Mouse (Mus musculus): ENCODE measurements around the gene Specc1. TPM values are rescaled to one million over a fixed set of nuclear protein-coding genes. Genes with fewer than 3 reads are reported as not detected.

The Specc1 gene
- polyA plus RNA-seq, 1 experiment from 2014 or later = 15.0 TPM

- no peak overlapping the region for H3K4me3 ChIP-seq (ENCODE audit: low read depth, low read length)
Measured at GRCm38 (mm10) chr11:62015071-62015654, 58.6 kb downstream of the Specc1 start.

GRCm38 (mm10) chr11:62016985-62017384 is 60.4 kb downstream of the Specc1 start:
- Histone ChIP-seq H3K9me3 (ENCODE audit: control insufficient read depth, low read length) (no peaks in the 10 kb centered on the region), H3K27ac (ENCODE audit: low read depth, low read length) (no peak overlapping the region), H3K9ac (replicated peaks; ENCODE audit: low read depth, low read length) (no peak overlapping the region), H3K4me1 (ENCODE audit: control insufficient read depth, insufficient read depth, low read length) (no peaks in the 10 kb centered on the region), H3K4me3 (ENCODE audit: low read depth, low read length) (no peak overlapping the region), H3K4me2 (ENCODE audit: low read depth, low read length) (no peak overlapping the region), H3K36me3 (ENCODE audit: control insufficient read depth, insufficient read depth, low read length) (no peaks in the 10 kb centered on the region), H3K27me3 (ENCODE audit: control insufficient read depth, insufficient read depth, low read length) (no peaks in the 10 kb centered on the region)
- ATAC-seq (ENCODE audit: low read depth) = no peak
- 77% methylated on average over 2 of the region's 2 CpGs for WGBS

More at GRCm38 (mm10) chr11:62015071-62015654, 58.6 kb downstream of the Specc1 start:
- no peaks in the 10 kb centered on the region for H3K4me1 ChIP-seq (ENCODE audit: control insufficient read depth, insufficient read depth, low read length)
- no peaks in the 10 kb centered on the region for H3K27me3 ChIP-seq (ENCODE audit: control insufficient read depth, insufficient read depth, low read length)
- WGBS = 36% methylated on average over 13 of the region's 13 CpGs
- no peak overlapping the region for H3K27ac ChIP-seq (ENCODE audit: low read depth, low read length)
- no peak overlapping the region for H3K9ac ChIP-seq (replicated peaks; ENCODE audit: low read depth, low read length)
- H3K36me3 ChIP-seq (ENCODE audit: control insufficient read depth, insufficient read depth, low read length) = no peaks in the 10 kb centered on the region
- H3K4me2 ChIP-seq (ENCODE audit: low read depth, low read length) = no peak overlapping the region
- no peak for ATAC-seq (ENCODE audit: low read depth)
- H3K9me3 ChIP-seq (ENCODE audit: control insufficient read depth, low read length) = no peaks in the 10 kb centered on the region

- Histone ChIP-seq H3K4me1 (ENCODE audit: control insufficient read depth, insufficient read depth, low read length) (no peaks in the 10 kb centered on the region), H3K27me3 (ENCODE audit: control insufficient read depth, insufficient read depth, low read length) (no peaks in the 10 kb centered on the region), H3K4me2 (ENCODE audit: low read depth, low read length) (no peak overlapping the region), H3K4me3 (ENCODE audit: low read depth, low read length) (no peak overlapping the region), H3K36me3 (ENCODE audit: control insufficient read depth, insufficient read depth, low read length) (no peaks in the 10 kb centered on the region), H3K9ac (replicated peaks; ENCODE audit: low read depth, low read length) (no peak overlapping the region), H3K9me3 (ENCODE audit: control insufficient read depth, low read length) (no peaks in the 10 kb centered on the region), H3K27ac (ENCODE audit: low read depth, low read length) (no peak overlapping the region)
- no peak for ATAC-seq (ENCODE audit: low read depth)
- 81% methylated on average over 10 of the region's 10 CpGs for WGBS
Measured at GRCm38 (mm10) chr11:62018315-62019205, 62.0 kb downstream of the Specc1 start.

- no peaks in the 10 kb centered on the region for H3K36me3 ChIP-seq (ENCODE audit: control insufficient read depth, insufficient read depth, low read length)
- ATAC-seq (ENCODE audit: low read depth) = no peak
- H3K9me3 ChIP-seq (ENCODE audit: control insufficient read depth, low read length) = no peaks in the 10 kb centered on the region
- H3K27me3 ChIP-seq (ENCODE audit: control insufficient read depth, insufficient read depth, low read length) = no peaks in the 10 kb centered on the region
- WGBS = 69% methylated on average over 3 of the region's 3 CpGs
- H3K4me3 ChIP-seq (ENCODE audit: low read depth, low read length) = no peak overlapping the region
- H3K9ac ChIP-seq (replicated peaks; ENCODE audit: low read depth, low read length) = no peak overlapping the region
- H3K27ac ChIP-seq (ENCODE audit: low read depth, low read length) = no peak overlapping the region
- no peaks in the 10 kb centered on the region for H3K4me1 ChIP-seq (ENCODE audit: control insufficient read depth, insufficient read depth, low read length)
- no peak overlapping the region for H3K4me2 ChIP-seq (ENCODE audit: low read depth, low read length)
Measured at GRCm38 (mm10) chr11:62019857-62020256, 63.3 kb downstream of the Specc1 start.

- no peak for ATAC-seq (ENCODE audit: low read depth)
- H3K4me1 ChIP-seq (ENCODE audit: control insufficient read depth, insufficient read depth, low read length) = no peaks in the 10 kb centered on the region
- no peak overlapping the region for H3K4me2 ChIP-seq (ENCODE audit: low read depth, low read length)
- no peaks in the 10 kb centered on the region for H3K9me3 ChIP-seq (ENCODE audit: control insufficient read depth, low read length)
- no peak overlapping the region for H3K4me3 ChIP-seq (ENCODE audit: low read depth, low read length)
- 100% methylated on average over 1 of the region's 1 CpGs for WGBS
- H3K27ac ChIP-seq (ENCODE audit: low read depth, low read length) = no peak overlapping the region
- no peaks in the 10 kb centered on the region for H3K36me3 ChIP-seq (ENCODE audit: control insufficient read depth, insufficient read depth, low read length)
- H3K27me3 ChIP-seq (ENCODE audit: control insufficient read depth, insufficient read depth, low read length) = no peaks in the 10 kb centered on the region
- no peak overlapping the region for H3K9ac ChIP-seq (replicated peaks; ENCODE audit: low read depth, low read length)
Measured at GRCm38 (mm10) chr11:62020898-62021297, 64.3 kb downstream of the Specc1 start.

GRCm38 (mm10) chr11:62022105-62022504 is 65.5 kb downstream of the Specc1 start:
- ATAC-seq (ENCODE audit: low read depth) = no peak
- no peaks in the 10 kb centered on the region for H3K36me3 ChIP-seq (ENCODE audit: control insufficient read depth, insufficient read depth, low read length)
- no peak overlapping the region for H3K4me2 ChIP-seq (ENCODE audit: low read depth, low read length)
- H3K27me3 ChIP-seq (ENCODE audit: control insufficient read depth, insufficient read depth, low read length) = no peaks in the 10 kb centered on the region
- 87% methylated on average over 3 of the region's 3 CpGs for WGBS
- no peaks in the 10 kb centered on the region for H3K4me1 ChIP-seq (ENCODE audit: control insufficient read depth, insufficient read depth, low read length)
- H3K9ac ChIP-seq (replicated peaks; ENCODE audit: low read depth, low read length) = no peak overlapping the region
- H3K27ac ChIP-seq (ENCODE audit: low read depth, low read length) = no peak overlapping the region
- no peaks in the 10 kb centered on the region for H3K9me3 ChIP-seq (ENCODE audit: control insufficient read depth, low read length)
- H3K4me3 ChIP-seq (ENCODE audit: low read depth, low read length) = no peak overlapping the region

GRCm38 (mm10) chr11:62022718-62023493 is 66.3 kb downstream of the Specc1 start:
- H3K4me2 ChIP-seq (ENCODE audit: low read depth, low read length) = no peak overlapping the region
- H3K36me3 ChIP-seq (ENCODE audit: control insufficient read depth, insufficient read depth, low read length) = no peaks in the 10 kb centered on the region
- H3K4me3 ChIP-seq (ENCODE audit: low read depth, low read length) = no peak overlapping the region
- ATAC-seq (ENCODE audit: low read depth) = no peak
- no peak overlapping the region for H3K9ac ChIP-seq (replicated peaks; ENCODE audit: low read depth, low read length)
- no peaks in the 10 kb centered on the region for H3K27me3 ChIP-seq (ENCODE audit: control insufficient read depth, insufficient read depth, low read length)
- H3K4me1 ChIP-seq (ENCODE audit: control insufficient read depth, insufficient read depth, low read length) = no peaks in the 10 kb centered on the region
- H3K9me3 ChIP-seq (ENCODE audit: control insufficient read depth, low read length) = no peaks in the 10 kb centered on the region
- 81% methylated on average over 8 of the region's 8 CpGs for WGBS
- H3K27ac ChIP-seq (ENCODE audit: low read depth, low read length) = no peak overlapping the region

GRCm38 (mm10) chr11:62023494-62024233 is 67.1 kb downstream of the Specc1 start:
- H3K9me3 ChIP-seq (ENCODE audit: control insufficient read depth, low read length) = no peaks in the 10 kb centered on the region
- ATAC-seq (ENCODE audit: low read depth) = no peak
- H3K36me3 ChIP-seq (ENCODE audit: control insufficient read depth, insufficient read depth, low read length) = no peaks in the 10 kb centered on the region
- H3K27me3 ChIP-seq (ENCODE audit: control insufficient read depth, insufficient read depth, low read length) = no peaks in the 10 kb centered on the region
- H3K4me1 ChIP-seq (ENCODE audit: control insufficient read depth, insufficient read depth, low read length) = no peaks in the 10 kb centered on the region
- no peak overlapping the region for H3K4me3 ChIP-seq (ENCODE audit: low read depth, low read length)
- H3K27ac ChIP-seq (ENCODE audit: low read depth, low read length) = no peak overlapping the region
- 84% methylated on average over 12 of the region's 12 CpGs for WGBS
- no peak overlapping the region for H3K9ac ChIP-seq (replicated peaks; ENCODE audit: low read depth, low read length)
- H3K4me2 ChIP-seq (ENCODE audit: low read depth, low read length) = no peak overlapping the region

All from neural tube, embryonic 14.5 days (tissue).